Mouse (Mus musculus) urinary bladder, adult 18-20 months (tissue): ENCODE measurements around the gene Gdf7.

ENCODE experiments used
- DNase-seq, 2 experiments: peaks; one replicate each; pipeline ENCODE4 v3.0.0; 2022; ENCODE audit warnings: low spot score in 2 of 2, mixed read lengths in 2 of 2

Gdf7 gene

DNA sequence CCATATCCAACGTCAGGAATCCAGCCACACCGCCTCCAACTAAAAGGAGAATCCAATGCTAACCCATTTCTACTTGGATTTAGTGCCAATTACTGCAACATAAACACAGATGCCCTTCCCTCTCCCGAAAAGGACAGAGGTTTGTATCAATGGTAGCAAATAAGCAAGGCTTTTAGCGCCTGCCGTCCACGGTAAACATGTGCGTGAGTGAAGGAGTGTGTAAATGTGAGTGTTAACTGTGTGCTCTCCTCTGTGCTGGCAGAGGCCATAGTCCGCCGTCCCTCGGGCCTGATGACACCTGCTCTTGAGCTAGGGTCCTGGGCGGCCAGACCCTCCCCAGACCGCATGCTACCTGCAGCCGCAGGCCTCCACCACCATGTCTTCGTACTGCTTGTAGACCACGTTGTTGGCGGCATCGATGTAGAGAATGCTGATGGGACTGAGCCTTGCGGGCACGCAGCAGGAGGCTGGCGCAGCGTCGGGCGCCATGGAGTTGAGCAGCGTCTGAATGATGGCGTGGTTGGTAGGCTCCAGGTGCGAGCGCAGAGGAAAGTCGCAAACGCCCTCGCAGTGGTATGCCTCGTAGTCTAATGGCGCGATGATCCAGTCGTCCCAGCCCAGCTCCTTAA lies 4.1 kb downstream of the Gdf7 start:
- DNase-seq = no peak

DNA sequence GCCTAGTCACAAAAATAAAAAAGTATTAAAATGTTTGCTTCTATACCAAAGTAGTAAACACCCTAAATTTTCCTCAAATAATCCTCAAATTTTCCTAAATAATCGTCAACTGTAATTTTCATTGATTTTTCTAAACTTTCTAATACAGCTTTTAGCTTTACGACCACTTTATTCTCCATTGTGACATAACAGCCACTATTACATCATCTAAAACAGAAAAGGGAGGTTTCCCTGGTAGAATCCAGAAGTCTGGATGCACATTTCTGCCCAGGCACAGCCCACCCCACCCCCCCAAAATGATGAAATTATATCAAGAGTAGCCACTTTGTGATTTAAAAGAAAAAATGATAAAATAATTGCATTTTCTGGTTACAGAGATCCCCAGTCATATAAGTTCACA lies 5.6 kb downstream of the Gdf7 start:
- no peak for DNase-seq

DNA sequence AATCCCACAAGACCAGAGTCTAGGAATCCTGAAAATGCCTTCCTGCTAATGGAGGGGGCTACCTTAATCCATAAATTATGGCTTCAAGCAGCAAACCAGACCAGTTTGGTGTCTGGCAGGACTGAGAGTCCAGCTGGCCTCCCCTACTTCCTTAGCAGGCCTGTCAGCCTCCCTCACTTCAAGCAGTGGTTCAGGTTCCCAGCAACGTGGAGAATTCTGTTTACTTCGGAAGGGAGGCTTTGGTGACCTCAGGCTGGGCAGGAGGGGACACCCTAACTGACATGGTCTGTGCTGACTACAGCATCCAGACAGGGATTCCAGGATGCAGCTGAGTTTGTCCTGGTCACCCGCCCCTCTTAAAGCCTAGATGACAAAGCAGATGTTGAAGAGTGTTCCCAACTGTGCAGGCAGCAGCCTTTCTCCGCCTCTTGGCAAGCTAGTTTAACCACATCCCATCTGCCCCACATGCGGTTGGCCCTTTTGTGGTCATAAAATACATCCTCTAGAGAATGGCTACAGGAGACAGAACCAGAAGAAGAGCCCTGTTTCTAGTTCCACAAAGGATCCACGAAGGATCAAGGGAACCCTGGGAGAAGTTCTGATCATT lies 6.3 kb downstream of the Gdf7 start:
- no peak for DNase-seq

DNA sequence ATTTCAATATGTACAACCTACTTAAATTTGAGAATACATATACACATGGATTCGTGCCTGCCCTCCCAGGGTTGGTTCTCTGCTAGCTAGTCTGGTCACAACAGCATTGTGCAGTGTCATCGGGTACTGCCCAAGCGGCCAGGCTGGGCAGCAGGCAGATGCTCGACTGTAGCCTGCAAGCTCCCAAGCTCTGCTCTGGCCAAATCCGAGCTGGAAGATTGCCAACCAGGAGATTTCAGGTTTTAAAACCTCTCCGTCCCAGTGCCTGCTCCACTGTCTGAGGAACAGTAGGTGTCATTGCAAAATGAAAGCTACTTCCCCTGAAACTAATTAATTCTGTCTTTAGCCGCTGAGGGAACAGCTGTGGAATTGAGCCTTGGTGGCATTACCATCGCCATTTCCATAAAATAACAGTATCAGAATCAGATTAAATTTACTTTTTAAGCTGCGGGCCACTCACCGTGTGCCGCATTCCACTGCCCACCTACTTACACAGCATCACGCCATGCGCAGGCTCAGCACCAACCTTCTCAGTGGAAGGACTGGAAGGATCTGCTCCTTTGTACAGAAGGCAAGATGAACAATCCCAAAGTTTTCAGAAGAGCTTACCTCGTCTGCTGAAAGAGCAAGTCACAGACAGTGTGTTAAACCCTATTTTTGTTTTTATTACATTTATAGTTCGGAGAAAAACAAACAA lies 10.4 kb downstream of the Gdf7 start:
- DNase-seq = no peak

DNA sequence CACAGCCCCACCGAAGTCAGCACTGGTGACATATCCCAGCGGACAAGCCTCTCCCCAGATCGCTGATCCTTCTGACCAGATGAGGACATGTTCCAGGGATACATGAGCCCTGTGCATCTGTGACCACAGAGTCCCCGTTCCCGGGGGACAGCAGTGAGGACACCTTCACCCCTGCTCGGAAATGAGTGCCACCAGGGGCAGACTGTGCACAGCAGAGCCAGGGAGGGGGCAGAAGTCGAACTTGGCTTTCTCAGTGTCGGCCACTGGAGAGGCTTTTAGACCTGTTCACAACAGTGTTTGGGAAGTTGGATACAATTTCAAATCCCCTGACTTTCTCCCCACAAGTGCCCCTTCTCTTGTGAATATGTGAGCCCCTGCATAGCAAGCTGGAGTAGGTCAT lies 12.3 kb downstream of the Gdf7 start:
- no peak for DNase-seq

DNA sequence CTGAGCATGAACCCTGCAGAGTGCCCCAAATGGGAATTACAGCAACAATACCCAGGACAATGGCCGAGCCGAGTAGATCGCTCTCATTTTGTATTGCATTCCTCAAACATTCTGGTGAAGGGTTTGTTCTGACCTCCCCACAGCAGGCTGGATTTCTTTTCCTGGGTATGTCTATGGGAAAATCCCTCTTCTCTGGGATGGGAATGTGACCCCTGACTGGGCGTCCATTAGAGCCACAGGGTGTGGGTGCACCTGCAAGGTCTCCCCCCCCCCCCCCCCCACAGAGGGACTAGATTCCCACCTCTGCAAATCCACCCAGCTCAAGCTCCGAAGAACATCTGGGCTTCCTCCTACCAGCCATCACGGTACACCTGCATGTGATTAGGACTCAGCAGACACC lies 12.7 kb downstream of the Gdf7 start:
- DNase-seq = no peak

DNA sequence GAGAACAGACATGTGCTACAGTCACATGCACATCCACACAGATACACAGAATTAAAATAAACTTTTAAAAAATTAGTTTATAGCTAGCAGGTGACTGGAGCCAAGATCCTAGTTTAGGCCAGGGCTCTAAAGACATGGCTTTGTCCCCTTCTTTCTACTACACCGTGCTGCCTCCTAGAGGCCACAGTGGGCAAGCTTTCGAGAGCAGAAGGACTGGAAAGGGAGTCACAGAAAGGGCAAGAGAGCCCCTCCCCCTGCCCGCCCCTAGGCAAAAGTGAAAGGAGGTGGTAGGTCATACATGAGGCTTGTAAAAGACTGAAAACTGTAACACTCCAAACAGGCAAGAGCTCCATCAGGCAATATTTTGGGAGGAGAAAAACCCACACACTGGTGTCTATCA lies 13.8 kb downstream of the Gdf7 start:
- DNase-seq = no peak

DNA sequence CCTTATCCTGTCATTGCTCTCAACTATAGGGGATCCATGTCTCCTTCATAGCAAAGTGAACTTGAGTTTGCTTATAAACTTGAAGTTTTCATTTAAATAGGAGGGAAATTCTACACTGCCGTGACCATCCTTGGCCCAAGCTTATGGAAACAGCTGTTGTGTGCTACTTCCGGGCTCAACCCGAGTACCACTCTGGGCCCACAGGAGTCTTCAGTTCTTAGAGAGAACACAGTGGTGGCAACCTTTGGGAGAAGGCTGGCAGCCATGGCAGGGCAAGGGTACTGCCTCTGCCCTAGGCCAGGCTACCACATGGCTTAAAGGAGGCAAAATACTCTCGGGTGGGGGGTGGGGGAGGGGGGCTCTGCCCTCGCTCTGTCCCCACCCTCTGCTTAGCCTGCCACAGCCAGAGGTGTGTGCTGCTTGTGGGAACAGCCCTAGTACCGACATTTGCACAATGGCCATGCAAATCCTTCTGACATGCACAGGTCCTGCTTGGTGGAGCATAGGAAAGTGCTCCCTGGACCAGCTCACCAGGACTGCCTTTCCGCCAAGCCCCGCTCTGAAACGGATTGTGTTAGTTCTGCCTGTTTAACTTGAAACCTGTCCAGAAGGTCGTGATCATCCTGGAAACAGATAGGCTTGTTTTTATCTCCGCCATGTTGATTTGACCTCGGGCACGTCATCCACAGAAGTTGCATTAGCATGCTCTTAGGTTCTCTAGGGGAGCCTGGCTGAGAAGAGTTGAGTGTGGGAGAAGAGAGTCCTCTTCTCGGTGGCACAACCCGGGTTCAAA lies 20.3 kb downstream of the Gdf7 start:
- DNase-seq = no peak

DNA sequence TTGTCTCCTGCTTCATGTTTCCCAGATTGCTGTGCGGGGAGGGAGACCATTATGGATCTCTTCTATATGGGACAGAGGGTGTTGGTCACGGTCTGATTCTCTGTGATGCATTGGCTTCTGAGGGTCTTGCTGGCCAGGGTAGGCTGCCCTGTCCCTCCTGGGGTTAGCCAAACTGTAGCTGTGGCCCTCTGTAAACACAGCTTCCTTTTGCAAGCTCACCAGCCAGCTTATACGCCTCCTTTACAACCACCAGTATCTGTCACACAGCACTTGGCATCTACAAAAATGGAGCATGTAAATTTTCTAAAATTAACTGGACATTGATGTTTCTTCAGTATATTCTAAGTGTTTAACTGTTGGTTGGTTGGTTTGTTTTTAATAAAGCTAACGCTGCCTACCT lies 26.3 kb downstream of the Gdf7 start:
- DNase-seq = no peak

DNA sequence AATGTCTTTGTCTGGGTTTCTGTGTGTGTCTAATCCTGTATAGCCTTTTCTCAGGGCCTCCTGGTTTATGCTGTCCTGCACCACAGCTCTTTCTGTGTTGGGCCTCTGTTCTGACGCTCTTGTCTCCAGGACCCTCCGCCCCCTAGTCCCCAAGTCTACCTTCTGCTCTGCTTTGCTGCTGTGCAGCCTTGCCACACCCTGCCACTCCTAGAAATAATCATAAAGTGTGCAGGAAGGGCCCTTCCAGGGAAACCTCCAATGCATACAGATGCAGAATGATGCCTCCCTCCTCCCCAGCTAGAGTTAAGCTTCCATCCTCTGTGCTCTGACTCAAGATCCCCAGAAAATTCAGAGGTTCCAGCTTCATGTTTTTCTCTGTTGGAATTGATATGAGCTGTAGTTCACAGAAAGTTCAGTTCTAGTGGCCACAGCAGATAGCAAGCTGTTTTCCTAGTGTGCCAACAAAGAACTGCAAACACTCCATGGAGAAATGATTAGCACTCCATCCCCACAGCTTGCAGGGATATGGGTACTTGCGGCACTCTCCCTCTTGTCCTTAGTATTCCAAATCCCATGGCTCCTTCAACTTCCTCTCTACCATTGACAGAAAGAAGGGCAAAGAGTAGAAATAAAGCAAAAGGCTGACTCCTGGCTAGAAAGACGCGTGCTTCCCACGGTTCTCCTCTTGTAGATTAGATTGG lies 28.1 kb downstream of the Gdf7 start:
- no peak for DNase-seq

DNA sequence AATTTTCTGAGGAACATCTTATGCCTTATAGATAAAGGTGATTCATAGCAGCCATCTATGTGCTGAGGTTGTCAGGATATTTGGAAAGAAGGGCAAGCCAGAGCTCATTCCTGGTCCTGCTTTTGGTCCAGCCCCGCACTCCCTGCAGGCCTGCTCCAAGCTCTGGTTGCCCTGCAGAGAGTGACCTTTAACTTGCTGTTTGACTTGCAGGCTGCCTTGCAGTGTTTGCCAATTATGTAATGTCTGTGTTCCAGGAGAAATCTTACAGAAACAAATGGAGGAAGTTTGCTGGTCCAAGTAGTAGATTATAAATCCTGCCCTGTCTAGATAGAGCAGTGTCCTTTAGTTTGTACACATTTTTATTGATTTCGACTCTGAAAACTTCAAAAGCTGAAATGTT lies 30.3 kb downstream of the Gdf7 start:
- DNase-seq = no peak

DNA sequence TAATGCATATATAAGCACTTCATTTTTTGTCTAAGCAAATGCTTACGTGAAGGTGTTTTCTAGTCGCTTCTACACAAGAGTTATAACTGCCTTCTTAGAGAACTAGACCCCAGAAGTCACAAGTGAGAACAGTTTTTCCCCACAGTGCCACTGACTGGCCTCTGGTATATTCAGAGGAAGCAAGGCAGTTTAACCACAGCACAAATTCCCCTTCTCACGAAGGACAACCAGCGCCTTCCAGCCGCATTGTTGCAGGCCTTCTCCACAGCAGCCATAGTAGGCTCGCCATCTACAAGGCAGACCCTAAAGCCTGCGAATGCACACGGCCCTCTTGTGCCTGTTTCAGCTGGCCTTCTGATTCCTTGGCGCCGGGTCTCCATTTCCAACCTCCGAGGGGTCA lies 32.1 kb downstream of the Gdf7 start:
- no peak for DNase-seq

DNA sequence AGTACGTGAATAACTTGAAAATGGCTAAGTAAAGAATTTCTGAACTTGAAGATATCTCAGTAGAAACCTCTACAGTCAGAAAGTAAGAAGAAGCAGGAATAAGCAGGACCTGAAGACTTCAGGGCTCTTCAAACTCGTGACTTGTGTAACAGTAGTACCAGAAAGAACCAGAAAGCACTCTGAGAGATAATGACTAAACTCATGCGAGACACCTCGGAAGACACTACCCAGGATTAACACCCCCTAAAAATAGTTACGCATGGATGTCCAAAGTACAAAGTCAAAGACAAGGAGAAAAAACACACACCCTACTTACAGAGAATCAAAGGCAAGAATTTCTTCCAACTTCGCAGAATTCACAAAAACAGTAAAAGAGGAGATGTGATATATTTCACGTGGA lies 35.4 kb downstream of the Gdf7 start:
- no peak for DNase-seq

DNA sequence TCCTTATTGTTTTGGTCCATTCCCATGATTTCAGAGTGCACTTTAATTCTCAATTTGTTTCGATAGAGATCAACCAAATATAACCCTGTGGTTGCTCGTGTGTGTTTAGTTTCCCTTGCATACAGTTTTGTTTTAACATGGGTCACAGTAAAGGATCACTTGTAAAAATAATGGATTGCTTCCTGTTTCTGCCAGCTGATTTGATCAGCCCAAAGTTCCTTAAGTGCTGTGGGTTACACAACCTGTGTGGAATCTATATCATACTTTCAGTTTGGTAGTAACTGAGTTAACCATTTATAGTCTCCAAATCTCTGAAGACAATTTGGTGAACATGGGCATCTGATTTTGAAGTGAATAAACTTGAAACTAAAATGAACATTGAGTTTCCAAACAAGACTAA lies 41.5 kb downstream of the Gdf7 start:
- no peak for DNase-seq
